Comparison of ENCODE assay signal across 8 mouse cellular contexts in the genomic region with DNA sequence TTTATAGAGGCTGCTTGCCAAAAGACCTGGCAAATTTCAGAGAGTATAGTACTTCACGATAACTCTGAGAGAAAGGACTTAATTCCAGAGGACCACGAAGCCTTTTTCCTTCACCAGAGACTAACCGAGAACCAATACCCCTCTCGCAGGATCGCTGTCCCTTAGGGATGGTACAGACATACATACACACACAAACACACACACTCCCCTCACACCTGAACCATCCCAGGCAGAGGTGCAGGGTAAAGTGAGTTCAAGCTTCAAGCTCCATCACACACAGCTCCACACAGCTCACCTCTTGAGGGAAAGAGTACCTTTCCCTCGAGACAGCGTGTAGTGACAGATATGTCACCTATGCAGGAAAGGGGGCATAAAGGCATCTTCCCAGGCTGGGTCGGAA. TPM values are rescaled to one million over a fixed set of nuclear protein-coding genes. Genes with fewer than 3 reads are reported as not detected.
DNase-seq lines count a peak whose midpoint lies in the region; ATAC-seq and TF ChIP-seq lines count a peak whose summit lies in the region.

No protein-coding gene starts in this region.

- H3K27ac ChIP-seq in kidney, embryonic 16.5 days (ENCODE audit: low read length): peak overlapping the region; percentile 95
- peak overlapping the region; percentile 12; the same call in 1 of the 2 replicates for H3K27ac ChIP-seq in bone marrow, adult 2 months (ENCODE audit: control insufficient read depth, insufficient read depth, low read depth, low read length, poor library complexity)
- peak overlapping the region; percentile 96 for H3K27ac ChIP-seq in hindbrain, postnatal 0 days
- H3K27ac ChIP-seq in midbrain, embryonic 13.5 days: peak overlapping the region; percentile 95

- peaks cover 11% of the 10 kb centered on the region; the same call in 1 of the 2 replicates for H3K4me1 ChIP-seq in kidney, embryonic 16.5 days (ENCODE audit: insufficient read depth, low read length)
- H3K4me1 ChIP-seq in bone marrow, adult 2 months (ENCODE audit: control insufficient read depth, insufficient read depth, low read length): no peaks in the 10 kb centered on the region; the same call in 1 of the 2 replicates
- H3K4me1 ChIP-seq in hindbrain, postnatal 0 days (ENCODE audit: insufficient read depth, low read length): no peaks in the 10 kb centered on the region; the same call in 1 of the 2 replicates
- peaks cover 20% of the 10 kb centered on the region for H3K4me1 ChIP-seq in midbrain, embryonic 13.5 days (replicated peaks)

- TF ChIP-seq POLR2A in bone marrow, adult 2 months (IDR thresholded peaks at IDR 0.05; ENCODE audit: borderline replicate concordance, control insufficient read depth, low read depth, low read length): no peak

- intact Hi-C loops in left cerebral cortex, postnatal 10 days (cut with DNase I): loop anchor here (1.0 kb wide), 1 partner anchor 117 kb away; no protein-coding TSS in a partner anchor

- H3K4me2 ChIP-seq in kidney, embryonic 16.5 days (replicated peaks; ENCODE audit: low read depth, low read length): peak overlapping the region; percentile 68
- peak overlapping the region; percentile 96 for H3K4me2 ChIP-seq in hindbrain, postnatal 0 days (ENCODE audit: low read depth, low read length)
- peak overlapping the region; percentile 89 for H3K4me2 ChIP-seq in midbrain, embryonic 13.5 days (replicated peaks)

- H3K27me3 ChIP-seq in kidney, embryonic 16.5 days (ENCODE audit: insufficient read depth, low read length): no peaks in the 10 kb centered on the region
- H3K27me3 ChIP-seq in hindbrain, postnatal 0 days (ENCODE audit: insufficient read depth, low read length): no peaks in the 10 kb centered on the region
- H3K27me3 ChIP-seq in midbrain, embryonic 13.5 days: no peaks in the 10 kb centered on the region

- no peaks in the 10 kb centered on the region for H3K36me3 ChIP-seq in kidney, embryonic 16.5 days (ENCODE audit: insufficient read depth, low read length)
- H3K36me3 ChIP-seq in hindbrain, postnatal 0 days (ENCODE audit: insufficient read depth, low read length): no peaks in the 10 kb centered on the region
- no peaks in the 10 kb centered on the region for H3K36me3 ChIP-seq in midbrain, embryonic 13.5 days

- H3K9me3 ChIP-seq in kidney, embryonic 16.5 days (ENCODE audit: low read length): peaks cover 5% of the 10 kb centered on the region; the same call in 1 of the 2 replicates
- no peaks in the 10 kb centered on the region for H3K9me3 ChIP-seq in hindbrain, postnatal 0 days (ENCODE audit: low read length)
- no peaks in the 10 kb centered on the region for H3K9me3 ChIP-seq in midbrain, embryonic 13.5 days

- H3K4me3 ChIP-seq in kidney, embryonic 16.5 days (ENCODE audit: low read length): peak overlapping the region; percentile 74
- H3K4me3 ChIP-seq in bone marrow, adult 2 months (replicated peaks; ENCODE audit: control insufficient read depth, low read depth, low read length): peak overlapping the region; percentile 78
- peak overlapping the region; percentile 84 for H3K4me3 ChIP-seq in hindbrain, postnatal 0 days (ENCODE audit: low read length)
- peak overlapping the region; percentile 78 for H3K4me3 ChIP-seq in midbrain, embryonic 13.5 days (replicated peaks)

- peak; percentile 3; the same call in 1 of the 2 replicates for ATAC-seq in kidney, embryonic 16.5 days (ENCODE audit: low FRiP score, low TSS enrichment)
- ATAC-seq in hindbrain, postnatal 0 days: no peak
- ATAC-seq in midbrain, embryonic 13.5 days: peak; percentile 4; the same call in 1 of the 2 replicates

- no peak for TF ChIP-seq CTCF in bone marrow, adult 2 months (IDR thresholded peaks at IDR 0.05; ENCODE audit: control insufficient read depth, insufficient read depth, low read length)
- TF ChIP-seq CTCF in hindbrain, postnatal 0 days (IDR thresholded peaks at IDR 0.05; ENCODE audit: low read depth): no peak

- peak overlapping the region; percentile 80 for H3K9ac ChIP-seq in kidney, embryonic 16.5 days (replicated peaks; ENCODE audit: low read length)
- H3K9ac ChIP-seq in hindbrain, postnatal 0 days (replicated peaks; ENCODE audit: low read length): peak overlapping the region; percentile 67
- peak overlapping the region; percentile 86 for H3K9ac ChIP-seq in midbrain, embryonic 13.5 days (replicated peaks)

- WGBS in kidney, embryonic 16.5 days: 2% methylated on average over 8 of the region's 8 CpGs
- WGBS in bone marrow, adult 2 months: under 1% methylated on average over 8 of the region's 8 CpGs
- 5% methylated on average over 8 of the region's 8 CpGs for WGBS in hindbrain, postnatal 0 days
- WGBS in midbrain, embryonic 13.5 days: 3% methylated on average over 8 of the region's 8 CpGs

- no peak for DNase-seq in kidney, postnatal 14 days
- DNase-seq in hindbrain, postnatal 0 days (ENCODE audit: low spot score): no peak
- no peak for DNase-seq in ovary, postnatal 10 days (ENCODE audit: low spot score)
- no peak for DNase-seq in left cerebral cortex, postnatal 10 days (ENCODE audit: extremely low spot score in 1 of 2, low spot score in 2 of 2)
- DNase-seq in cerebellum, postnatal 10 days: no peak

RNA-seq across cellular contexts. Expression of a gene that starts 2.6 kb away (rescaled TPM):
- 4.0 TPM in 2 replicates for polyA plus RNA-seq in kidney, embryonic 16.5 days (2015; fragmentation: Nextera tagmentation; extraction: Ambion mirVana)
- polyA plus RNA-seq in bone marrow, adult 2 months (2011; ENCODE audit: insufficient read depth, insufficient read length, low replicate concordance, missing spikeins): 3.8 and 5.3 TPM in 2 replicates
- total RNA-seq in hindbrain, postnatal 0 days (2014; rRNA removed): 10.1 and 10.5 TPM in 2 replicates
- polyA plus RNA-seq in hindbrain, postnatal 0 days (2015; fragmentation: Nextera tagmentation; extraction: Ambion mirVana): 6.2 and 6.9 TPM in 2 replicates
- polyA plus RNA-seq in midbrain, embryonic 13.5 days (2015; fragmentation: Nextera tagmentation; extraction: Ambion mirVana): 6.3 and 6.4 TPM in 2 replicates
- total RNA-seq in left cerebral cortex, postnatal 10 days (2021): 10 to 100 TPM; 16.8 to 20.9 TPM

RNA-seq across cellular contexts. Expression of a gene that starts 54.7 kb away (rescaled TPM):
- 3.9 and 4.1 TPM in 2 replicates for polyA plus RNA-seq in kidney, embryonic 16.5 days (2015; fragmentation: Nextera tagmentation; extraction: Ambion mirVana)
- polyA plus RNA-seq in bone marrow, adult 2 months (2011; ENCODE audit: insufficient read depth, insufficient read length, low replicate concordance, missing spikeins): 4.2 and 5.2 TPM in 2 replicates
- 3.8 and 4.8 TPM in 2 replicates for total RNA-seq in hindbrain, postnatal 0 days (2014; rRNA removed)
- polyA plus RNA-seq in hindbrain, postnatal 0 days (2015; fragmentation: Nextera tagmentation; extraction: Ambion mirVana): 3.3 and 3.4 TPM in 2 replicates
- 1.6 and 2.1 TPM in 2 replicates for polyA plus RNA-seq in midbrain, embryonic 13.5 days (2015; fragmentation: Nextera tagmentation; extraction: Ambion mirVana)
- 1 to 10 TPM; 5.5 to 7.3 TPM for total RNA-seq in left cerebral cortex, postnatal 10 days (2021)

Comparison
In these comparisons a context has a peak if more than half of its experiments do, and no peak if none do; other contexts are left out.
1. H3K27ac ChIP-seq: peak in every context shown above with its lines; median percentile 96 in hindbrain, postnatal 0 days; 95 in kidney, embryonic 16.5 days; 95 in midbrain, embryonic 13.5 days; 12 in bone marrow, adult 2 months.